Mouse (Mus musculus) cerebellum, postnatal 4 days (tissue): ENCODE measurements at regions not wholly inside any gene's neighbourhood (a gene's known extent, or its start where the extent isn't known, plus 50 kb on each side); places are given as distances from the start of the nearest gene placed in this dataset.

Source experiments
- DNase-seq, 2 experiments: peaks; one replicate each; pipeline ENCODE4 v3.0.0; 2022; ENCODE audit warnings: low spot score in 2 of 2, mixed read lengths in 1 of 2

DNA sequence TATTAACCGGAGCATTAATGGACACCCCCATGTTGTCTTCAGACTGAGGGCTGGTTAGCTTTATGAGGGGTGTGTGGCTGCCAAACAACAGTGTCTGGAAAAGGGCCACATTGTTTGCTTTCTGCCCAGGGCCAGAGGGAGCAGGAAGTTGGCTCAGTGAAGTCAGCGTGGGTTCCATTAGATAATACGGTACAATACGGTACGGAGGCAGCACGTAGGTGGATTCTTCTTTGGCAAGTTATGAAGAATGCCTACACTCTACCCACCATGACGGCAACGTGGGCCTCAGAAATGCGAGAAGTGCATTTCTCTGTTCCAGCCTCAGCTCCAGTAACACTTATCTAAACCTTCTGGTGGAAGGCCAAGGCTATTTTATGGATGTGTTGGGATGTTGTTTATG, 108.2 kb downstream of the Gm10260 start:
- DNase-seq, result no peak

GRCm38 (mm10) chr13:97651761-97652160, 108.7 kb downstream of the Gm10260 start:
- DNase-seq, result no peak

- no peak for DNase-seq
Observed at GRCm38 (mm10) chr13:97651176-97651575, 109.3 kb downstream of the Gm10260 start.

- DNase-seq, result no peak
Observed at GRCm38 (mm10) chr13:97650191-97650590, 110.2 kb downstream of the Gm10260 start.

GRCm38 (mm10) chr13:97647486-97647885, 112.9 kb downstream of the Gm10260 start:
- no peak for DNase-seq

DNA sequence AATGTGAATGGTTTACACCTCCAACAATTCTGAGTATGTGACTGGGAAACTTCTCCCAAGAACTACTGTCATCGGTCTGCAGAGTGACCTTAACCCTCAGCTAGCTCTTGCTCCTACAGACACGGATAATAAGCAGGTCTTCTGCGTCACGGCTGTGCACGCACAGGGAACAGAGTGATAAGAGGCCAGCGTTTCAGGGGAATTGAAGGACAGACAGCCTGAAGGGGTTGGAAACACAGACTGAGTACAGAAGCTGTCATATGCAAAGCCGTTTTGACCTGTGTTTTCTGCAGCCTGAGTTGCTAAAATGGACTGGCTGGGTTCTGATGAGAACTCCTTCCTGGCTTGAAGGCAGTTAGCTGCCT, 114.4 kb downstream of the Gm10260 start:
- no peak for DNase-seq

- no peak for DNase-seq
Observed at GRCm38 (mm10) chr13:97645107-97646020, 115.1 kb downstream of the Gm10260 start.

GRCm38 (mm10) chr13:97640236-97640635, 120.2 kb downstream of the Gm10260 start:
- DNase-seq, result no peak

GRCm38 (mm10) chr13:97639656-97640055, 120.8 kb downstream of the Gm10260 start:
- no peak for DNase-seq

DNA sequence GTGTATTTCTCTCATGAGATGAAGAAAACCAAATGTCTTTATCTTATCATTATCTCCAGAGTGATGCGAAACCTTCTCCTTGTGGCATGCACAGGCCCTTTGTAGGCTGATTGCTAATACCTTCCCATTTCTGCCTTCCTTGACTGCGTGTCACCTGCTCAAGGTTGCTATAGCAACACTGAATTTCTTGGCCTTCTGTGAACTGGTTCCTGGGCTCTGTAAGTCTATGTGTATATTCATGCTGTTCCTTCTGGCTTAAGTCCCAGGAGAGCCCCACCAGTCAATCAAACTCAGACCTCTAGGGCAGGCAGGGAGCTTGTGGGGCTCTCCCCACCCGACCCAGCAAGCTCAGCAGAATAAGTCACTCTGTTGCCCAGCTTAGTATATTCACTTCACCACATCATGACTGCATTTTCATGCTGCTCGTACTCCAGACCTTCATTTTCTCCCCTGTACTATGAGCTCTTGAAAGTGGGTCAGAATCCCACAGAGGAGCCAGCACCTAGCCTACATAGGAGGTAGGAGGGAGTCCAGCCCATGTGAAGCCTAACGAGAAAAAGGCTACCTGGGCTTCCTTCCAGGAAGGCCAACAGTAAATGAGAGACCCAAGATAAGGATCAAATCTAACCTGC, 121.9 kb downstream of the Gm10260 start:
- no peak for DNase-seq

- no peak for DNase-seq
Observed at GRCm38 (mm10) chr13:97637506-97637905, 122.9 kb downstream of the Gm10260 start.

- DNase-seq, result no peak
Observed at GRCm38 (mm10) chr13:97634041-97634788, 126.2 kb downstream of the Gm10260 start.

GRCm38 (mm10) chr13:97633551-97633950, 126.9 kb downstream of the Gm10260 start:
- no peak for DNase-seq

- no peak for DNase-seq
Observed at GRCm38 (mm10) chr13:97631872-97632402, 128.5 kb downstream of the Gm10260 start.

DNA sequence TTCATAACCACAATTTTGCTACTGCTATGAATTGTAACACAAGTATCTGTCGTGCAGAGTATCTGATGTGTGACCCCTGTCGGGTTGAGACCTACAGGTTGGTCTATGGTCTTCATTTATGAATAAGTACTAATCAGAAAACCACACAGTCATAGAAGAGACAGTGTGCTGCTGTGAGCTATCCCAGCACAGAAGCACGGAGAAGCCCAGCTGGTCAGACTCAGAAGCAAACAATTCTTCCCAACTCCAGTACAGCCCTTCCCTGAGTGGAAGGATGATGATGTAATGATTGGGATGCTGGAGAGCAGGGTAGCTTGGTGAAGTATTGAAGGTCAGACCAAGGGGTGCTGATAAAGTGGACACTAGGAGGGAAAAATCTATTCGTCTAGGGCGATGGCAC, 129.5 kb downstream of the Gm10260 start:
- no peak for DNase-seq

DNA sequence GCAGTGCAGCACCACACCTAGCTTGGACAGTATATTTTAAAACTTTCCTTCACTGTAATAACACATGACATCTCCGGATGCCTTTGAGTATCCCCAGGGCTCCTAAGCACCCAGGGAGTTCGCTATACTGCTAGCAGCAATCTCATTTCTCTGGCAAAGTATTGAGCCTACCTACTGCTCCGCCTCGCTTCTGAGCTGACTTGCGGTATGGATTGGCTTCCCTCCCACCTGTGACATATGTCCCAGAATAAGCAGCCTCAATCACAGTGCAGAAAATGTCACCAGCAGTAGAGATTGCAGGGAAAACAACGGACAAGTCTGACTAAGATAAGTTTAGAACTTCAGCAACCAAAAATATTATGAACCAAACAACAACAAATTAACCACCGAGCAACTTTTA, 131.8 kb downstream of the Gm10260 start:
- DNase-seq, result no peak

DNA sequence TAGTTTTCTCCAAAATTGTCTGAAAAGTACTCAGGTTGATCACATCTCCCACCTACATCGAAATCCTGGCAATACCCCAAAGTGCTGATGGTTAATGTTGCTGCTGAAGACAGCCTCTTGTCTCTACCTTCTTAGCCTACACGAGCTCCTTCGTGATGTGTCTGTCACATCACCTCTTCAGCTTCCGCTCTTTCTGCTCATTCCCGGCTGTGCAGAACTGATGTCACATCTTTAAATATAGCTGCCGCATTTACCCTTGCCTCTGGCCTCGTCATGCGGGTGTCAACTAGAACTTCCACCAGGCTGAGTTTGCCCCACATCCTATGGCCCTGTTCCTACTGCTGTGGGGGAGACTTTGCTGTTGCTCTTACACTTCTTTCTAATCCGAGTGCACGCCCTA, 133.2 kb downstream of the Gm10260 start:
- no peak for DNase-seq

- no peak for DNase-seq
Observed at GRCm38 (mm10) chr13:97626786-97627185, 133.6 kb downstream of the Gm10260 start.

- no peak for DNase-seq
Observed at GRCm38 (mm10) chr13:97626116-97626515, 134.3 kb downstream of the Gm10260 start.

- DNase-seq, result no peak
Observed at GRCm38 (mm10) chr13:97625391-97625790, 135.0 kb downstream of the Gm10260 start.

DNA sequence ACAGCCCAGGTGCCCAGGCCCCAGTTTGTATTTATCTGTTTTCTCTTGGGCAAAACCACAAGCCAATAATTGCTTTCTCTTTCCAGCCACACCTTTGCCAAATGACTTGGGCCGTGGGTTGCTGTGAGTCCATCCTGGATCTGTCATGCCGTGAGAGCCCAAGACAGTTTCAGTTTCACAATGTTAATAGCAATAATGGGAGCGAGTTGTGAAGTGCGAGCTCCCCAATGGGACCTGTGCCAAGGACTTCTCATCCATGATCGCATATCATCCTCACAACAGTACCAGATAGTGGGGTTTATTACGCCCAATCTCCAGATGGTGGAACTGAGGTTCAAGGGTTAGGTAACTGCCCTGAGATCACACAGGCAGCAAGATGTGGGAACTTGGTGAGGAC, 142.2 kb downstream of the Gm10260 start:
- DNase-seq, result no peak

DNA sequence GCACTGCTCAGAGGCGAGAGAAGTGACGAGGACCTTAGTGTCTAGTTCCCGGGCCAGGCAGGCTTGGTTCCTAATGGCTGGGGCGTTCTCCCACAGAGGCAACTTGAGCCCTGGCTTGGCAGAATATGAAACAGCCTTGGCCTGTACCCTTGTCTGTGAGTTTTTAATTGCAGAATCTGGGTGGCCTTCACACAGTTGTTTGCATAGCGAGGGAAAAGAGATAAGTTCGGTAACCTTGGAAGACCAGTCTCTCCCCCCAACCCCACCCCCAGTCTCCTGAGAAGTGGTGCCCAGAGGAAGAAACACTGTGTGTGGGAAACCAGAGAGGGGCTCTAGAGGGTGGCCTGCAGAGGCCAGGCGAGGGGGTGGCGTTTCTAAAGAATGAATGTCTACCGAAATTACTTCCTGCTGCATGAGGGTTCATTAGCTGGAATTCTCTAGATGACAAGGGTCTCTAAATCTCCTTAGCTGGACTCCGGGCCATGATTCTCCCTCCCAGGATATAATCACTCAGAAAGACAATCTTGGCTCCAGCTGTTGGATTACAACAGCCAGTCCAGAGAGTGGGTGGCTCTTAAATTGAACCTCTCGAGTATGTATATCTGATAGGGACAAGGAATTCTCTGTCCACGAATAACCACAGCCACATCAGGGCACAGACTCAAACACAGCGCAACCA, 142.8 kb downstream of the Gm10260 start:
- no peak for DNase-seq
